Mouse (Mus musculus) midbrain, embryonic 10.5 days (tissue): ENCODE measurements around the gene Lyrm4. TPM values are rescaled to one million over a fixed set of nuclear protein-coding genes. Genes with fewer than 3 reads are reported as not detected.

Source experiments
- DNase-seq: peaks from one replicate; pipeline ENCODE4 v3.0.0-alpha.2; 2017; ENCODE audit warnings: low spot score
- H3K27ac ChIP-seq: fragments of 300-500 bp; sonication (generic); replicated peaks from 2 replicates; pipeline ENCODE4 v1.5.1; 2016; ENCODE audit warnings: mild to moderate bottlenecking
- H3K27me3 ChIP-seq: fragments of 300-500 bp; sonication (generic); 2 replicates; pipeline ENCODE4 v1.6.1; 2016; ENCODE audit warnings: low read depth, mild to moderate bottlenecking; ENCODE audit not compliant: poor library complexity, severe bottlenecking
- H3K36me3 ChIP-seq: fragments of 300-500 bp; sonication (generic); 2 replicates; pipeline ENCODE4 v1.6.1; 2016; ENCODE audit warnings: mild to moderate bottlenecking, moderate library complexity
- H3K4me1 ChIP-seq: fragments of 300-500 bp; sonication (generic); 2 replicates; pipeline ENCODE4 v1.6.1; 2016
- H3K4me3 ChIP-seq: fragments of 300-500 bp; sonication (generic); 2 replicates; pipeline ENCODE4 v1.5.1; 2016; ENCODE audit warnings: mild to moderate bottlenecking, moderate library complexity
- H3K9me3 ChIP-seq: fragments of 300-500 bp; sonication (generic); replicated peaks from 2 replicates; pipeline ENCODE4 v1.6.1; 2016; ENCODE audit warnings: mild to moderate bottlenecking
- WGBS: fragments of 180-500 bp; shearing (Covaris S2); methylation state at CpG from one replicate; pipeline ENCODE4 v1.1.7; 2016; 5-methylcytosine and 5-hydroxymethylcytosine counted together
- polyA plus RNA-seq: library from polyadenylated mRNA; unstranded; fragments of >200 nt; fragmentation: Nextera tagmentation; extraction: Ambion mirVana; gene quantifications from 2 replicates; pipeline ENCODE4 v1.2.1, GENCODE M21; 2016

The Lyrm4 gene
- polyA plus RNA-seq, 1 experiment from 2014 or later = 23.9 TPM

DNA sequence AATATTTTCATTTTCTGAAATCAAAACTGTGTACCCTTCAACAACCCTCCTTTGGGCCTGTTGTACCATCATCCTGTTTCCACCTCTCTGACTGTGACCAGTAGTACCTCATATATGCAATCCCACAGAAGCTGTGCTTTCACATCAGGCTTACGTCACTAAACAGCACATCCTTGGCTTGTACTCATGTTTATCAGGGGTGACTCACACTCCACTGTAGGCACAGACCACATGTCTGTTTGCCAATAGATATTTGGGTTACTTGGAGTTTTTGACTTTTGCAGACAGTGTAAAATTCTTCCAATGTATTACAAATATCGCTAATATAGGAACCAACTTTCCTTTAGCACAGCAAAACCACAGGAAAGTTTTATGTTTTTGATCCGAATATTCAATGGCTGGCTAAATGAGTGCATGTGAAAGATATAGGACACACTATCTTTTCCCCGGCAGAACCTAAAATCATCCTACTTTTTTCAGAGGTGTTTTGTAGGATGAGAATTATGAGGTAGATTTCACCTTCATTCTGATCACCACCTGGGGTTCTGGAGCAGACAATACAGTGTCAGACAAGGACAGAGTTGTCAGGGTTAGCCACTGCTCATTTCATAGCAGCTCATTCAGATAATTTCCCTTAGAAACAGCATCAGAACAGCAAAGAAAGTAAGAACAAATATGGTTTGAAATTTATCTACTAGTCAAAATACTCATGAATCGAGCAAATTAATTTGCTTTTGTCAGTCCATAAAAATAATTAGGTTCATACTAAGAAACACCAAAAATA lies 30.5 kb downstream of the Lyrm4 start:
- H3K27me3 ChIP-seq = no peaks in the 10 kb centered on the region
- no peak overlapping the region for H3K27ac ChIP-seq
- no peak for DNase-seq
- peaks cover 18% of the 10 kb centered on the region for H3K36me3 ChIP-seq
- no peaks in the 10 kb centered on the region for H3K4me1 ChIP-seq
- H3K4me3 ChIP-seq = no peak overlapping the region
- H3K9me3 ChIP-seq = no peaks in the 10 kb centered on the region
- WGBS = 92% methylated on average over 5 of the region's 5 CpGs

DNA sequence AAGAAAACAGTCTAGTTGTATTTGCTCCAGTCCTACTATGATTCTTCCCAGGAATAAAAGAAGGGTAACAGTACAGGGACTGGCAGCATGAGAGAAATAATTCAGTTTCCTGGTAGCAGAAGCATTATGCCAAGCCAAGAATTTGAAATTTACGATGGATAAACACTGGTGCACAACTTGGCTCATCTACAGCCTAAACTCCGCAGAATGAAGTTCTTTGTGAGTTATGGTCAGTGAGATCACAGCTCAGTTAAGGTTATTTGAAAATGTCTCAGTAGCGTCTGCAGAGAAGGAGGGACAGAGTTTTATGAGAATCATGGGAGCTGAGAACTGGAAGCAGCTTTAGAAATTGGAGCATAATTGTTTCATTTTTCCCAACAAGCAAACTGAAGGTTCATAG lies 31.4 kb downstream of the Lyrm4 start:
- 92% methylated on average over 3 of the region's 3 CpGs for WGBS
- Histone ChIP-seq H3K36me3 (peaks cover 17% of the 10 kb centered on the region), H3K4me1 (no peaks in the 10 kb centered on the region), H3K27me3 (no peaks in the 10 kb centered on the region), H3K9me3 (no peaks in the 10 kb centered on the region), H3K4me3 (no peak overlapping the region), H3K27ac (no peak overlapping the region)
- DNase-seq = no peak

DNA sequence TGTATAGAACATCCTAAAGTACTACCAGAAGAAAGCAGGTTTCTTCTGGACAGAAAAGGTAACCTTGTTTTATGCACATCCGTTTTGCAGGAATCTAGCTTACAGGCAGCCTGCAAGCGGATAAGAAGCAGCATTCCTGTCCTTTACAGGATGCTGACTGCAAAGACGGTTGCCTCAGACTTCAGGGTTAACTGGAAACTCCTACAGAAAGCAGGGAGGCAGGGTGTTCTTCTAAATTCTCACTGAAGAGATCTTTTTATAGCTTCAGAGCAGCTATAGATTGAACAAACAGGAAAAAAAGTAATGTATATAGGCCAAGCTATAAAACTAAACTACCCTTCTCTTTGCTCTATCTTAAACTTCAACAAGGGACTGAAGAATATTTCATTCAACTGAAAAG lies 32.6 kb downstream of the Lyrm4 start:
- WGBS = 86% methylated on average over 3 of the region's 3 CpGs
- peaks cover 8% of the 10 kb centered on the region; the same call in 1 of the 2 replicates for H3K36me3 ChIP-seq
- no peak overlapping the region for H3K27ac ChIP-seq
- no peaks in the 10 kb centered on the region for H3K4me1 ChIP-seq
- no peak for DNase-seq
- no peaks in the 10 kb centered on the region for H3K27me3 ChIP-seq
- H3K9me3 ChIP-seq = no peaks in the 10 kb centered on the region
- no peak overlapping the region for H3K4me3 ChIP-seq

DNA sequence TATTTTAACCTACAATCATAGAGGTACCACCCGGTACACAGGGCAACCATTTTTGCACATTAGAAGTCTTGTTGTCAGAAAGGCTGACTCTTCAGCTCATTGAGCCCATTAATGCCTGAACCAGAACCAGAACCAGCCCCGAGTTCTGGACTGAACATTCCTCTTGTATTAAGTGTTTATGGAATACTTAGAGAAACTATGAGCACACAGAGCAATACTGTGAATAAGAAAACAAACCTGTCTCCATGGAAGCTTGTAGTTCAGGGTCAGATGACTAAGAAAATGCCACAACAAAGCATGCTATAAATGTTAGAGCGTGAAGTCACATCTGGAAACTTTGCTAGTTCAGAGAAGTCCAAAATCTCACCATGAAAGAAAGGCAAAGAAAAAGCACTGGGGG lies 35.7 kb downstream of the Lyrm4 start:
- Histone ChIP-seq H3K27ac (no peak overlapping the region), H3K27me3 (no peaks in the 10 kb centered on the region), H3K4me1 (no peaks in the 10 kb centered on the region), H3K4me3 (no peak overlapping the region), H3K9me3 (no peaks in the 10 kb centered on the region), H3K36me3 (peaks cover 2% of the 10 kb centered on the region; the same call in 1 of the 2 replicates)
- DNase-seq = no peak
- 93% methylated on average over 3 of the region's 3 CpGs for WGBS

DNA sequence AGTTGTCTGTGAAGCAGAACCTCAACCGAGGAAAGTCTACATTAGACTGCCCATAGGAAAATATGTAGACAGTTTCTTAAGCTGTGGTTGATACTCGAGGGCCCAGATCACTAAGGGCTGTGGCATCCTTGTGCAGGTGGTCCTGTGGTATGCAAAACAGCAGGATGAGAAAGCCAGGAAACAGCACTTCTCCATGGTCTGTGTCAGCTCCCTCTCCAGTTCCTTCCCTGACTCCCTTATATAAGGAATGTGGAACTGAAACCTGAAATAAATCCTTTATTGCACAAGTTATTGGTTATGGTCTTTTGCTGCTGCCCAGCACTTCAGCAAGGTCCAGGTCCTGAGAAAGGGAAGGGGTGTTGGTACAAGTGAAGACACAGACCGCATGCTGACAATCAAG lies 42.8 kb downstream of the Lyrm4 start:
- H3K27ac ChIP-seq = no peak overlapping the region
- H3K4me1 ChIP-seq = no peaks in the 10 kb centered on the region
- no peak for DNase-seq
- WGBS = 86% methylated on average over 3 of the region's 3 CpGs
- no peaks in the 10 kb centered on the region for H3K27me3 ChIP-seq
- no peak overlapping the region for H3K4me3 ChIP-seq
- H3K36me3 ChIP-seq = no peaks in the 10 kb centered on the region
- H3K9me3 ChIP-seq = no peaks in the 10 kb centered on the region

DNA sequence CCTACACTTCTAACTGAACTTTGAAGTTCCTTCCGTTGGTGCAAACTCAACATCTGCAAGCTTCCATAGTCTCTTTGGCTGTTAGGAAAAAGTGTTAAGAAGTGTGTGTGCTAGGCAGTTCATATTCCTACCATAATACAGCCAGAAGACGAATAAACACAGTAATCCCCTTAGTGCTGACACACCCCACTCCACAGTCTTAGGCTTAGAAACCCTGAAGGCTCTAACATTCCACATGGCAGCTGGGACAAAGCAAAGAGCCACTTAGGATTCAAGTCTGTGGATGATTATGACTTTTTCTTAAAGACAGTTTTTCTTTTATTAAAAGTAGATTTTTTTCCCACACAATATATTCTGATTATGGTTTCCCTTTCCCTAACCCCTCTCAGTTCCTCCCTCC lies 50.6 kb downstream of the Lyrm4 start:
- Histone ChIP-seq H3K4me3 (no peak overlapping the region), H3K4me1 (no peaks in the 10 kb centered on the region), H3K36me3 (no peaks in the 10 kb centered on the region), H3K27ac (no peak overlapping the region), H3K27me3 (no peaks in the 10 kb centered on the region), H3K9me3 (no peaks in the 10 kb centered on the region)
- WGBS = 80% methylated on average over 2 of the region's 2 CpGs
- DNase-seq = no peak

DNA sequence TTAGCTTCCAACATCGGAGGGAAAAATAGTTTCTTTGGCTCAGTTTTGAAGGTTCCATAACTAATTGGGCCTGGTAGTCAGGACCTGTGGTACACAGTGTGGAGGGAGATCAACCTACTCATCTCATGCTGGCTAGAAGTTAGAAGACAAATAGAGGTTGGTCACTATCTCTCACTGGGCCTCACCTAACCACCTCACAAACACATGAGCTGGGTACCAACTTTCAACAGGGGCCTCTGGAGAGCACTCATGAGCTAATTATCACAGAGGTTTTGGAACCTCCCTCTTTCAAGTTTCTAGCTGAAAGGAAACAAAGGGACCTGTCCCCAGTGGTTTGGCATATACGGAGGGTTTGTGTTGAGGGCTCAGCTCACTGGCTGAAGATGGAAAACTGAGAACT lies 59.8 kb downstream of the Lyrm4 start:
- H3K9me3 ChIP-seq = no peaks in the 10 kb centered on the region
- 85% methylated on average over 2 of the region's 2 CpGs for WGBS
- no peak overlapping the region for H3K4me3 ChIP-seq
- no peaks in the 10 kb centered on the region for H3K36me3 ChIP-seq
- H3K4me1 ChIP-seq = peaks cover 6% of the 10 kb centered on the region
- H3K27me3 ChIP-seq = no peaks in the 10 kb centered on the region
- DNase-seq = no peak
- no peak overlapping the region for H3K27ac ChIP-seq

DNA sequence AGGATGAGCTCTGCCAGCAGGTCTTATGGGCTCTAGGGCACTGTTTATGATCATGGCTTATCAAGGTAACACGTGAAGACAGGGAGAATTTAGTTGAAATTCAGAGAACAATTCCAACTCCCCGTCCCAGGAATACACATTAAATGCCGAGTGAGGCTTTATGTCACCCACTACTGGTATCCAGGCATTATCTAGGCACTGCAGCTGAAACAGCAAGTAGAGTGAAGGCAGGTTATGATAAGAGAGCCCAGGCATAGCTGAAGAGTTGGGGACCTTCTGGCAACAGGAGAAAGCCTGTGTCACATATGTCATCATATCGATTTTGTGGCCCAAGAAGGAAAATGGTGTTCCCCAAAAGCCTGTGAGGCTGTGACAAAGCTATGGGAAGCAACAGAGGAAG lies 60.4 kb downstream of the Lyrm4 start:
- Histone ChIP-seq H3K27me3 (no peaks in the 10 kb centered on the region), H3K4me1 (peaks cover 8% of the 10 kb centered on the region), H3K9me3 (no peaks in the 10 kb centered on the region), H3K27ac (no peak overlapping the region), H3K4me3 (no peak overlapping the region), H3K36me3 (no peaks in the 10 kb centered on the region)
- 84% methylated on average over 4 of the region's 4 CpGs for WGBS
- DNase-seq = no peak

DNA sequence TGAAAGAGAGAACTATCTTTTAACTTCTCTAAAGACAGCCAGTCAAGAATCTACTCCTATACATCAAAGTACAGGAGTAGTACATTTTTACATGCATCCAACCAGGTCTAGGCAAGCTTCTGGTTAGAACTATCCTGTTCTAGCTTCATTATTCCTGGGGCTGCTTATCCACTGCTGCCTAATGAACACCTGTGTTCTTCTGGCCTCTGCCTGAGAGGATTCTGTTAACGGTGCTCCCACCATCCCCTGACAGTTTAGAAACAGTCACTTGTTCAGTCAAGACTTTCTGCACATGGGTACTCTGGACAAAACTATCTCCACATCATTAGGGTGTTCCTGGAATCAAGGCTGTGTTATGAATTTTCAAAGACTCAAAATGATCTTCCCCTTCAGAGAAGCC lies 60.8 kb downstream of the Lyrm4 start:
- H3K9me3 ChIP-seq = no peaks in the 10 kb centered on the region
- no peak for DNase-seq
- 89% methylated on average over 1 of the region's 1 CpGs for WGBS
- peaks cover 8% of the 10 kb centered on the region for H3K4me1 ChIP-seq
- no peak overlapping the region for H3K27ac ChIP-seq
- H3K27me3 ChIP-seq = no peaks in the 10 kb centered on the region
- H3K4me3 ChIP-seq = no peak overlapping the region
- H3K36me3 ChIP-seq = no peaks in the 10 kb centered on the region

DNA sequence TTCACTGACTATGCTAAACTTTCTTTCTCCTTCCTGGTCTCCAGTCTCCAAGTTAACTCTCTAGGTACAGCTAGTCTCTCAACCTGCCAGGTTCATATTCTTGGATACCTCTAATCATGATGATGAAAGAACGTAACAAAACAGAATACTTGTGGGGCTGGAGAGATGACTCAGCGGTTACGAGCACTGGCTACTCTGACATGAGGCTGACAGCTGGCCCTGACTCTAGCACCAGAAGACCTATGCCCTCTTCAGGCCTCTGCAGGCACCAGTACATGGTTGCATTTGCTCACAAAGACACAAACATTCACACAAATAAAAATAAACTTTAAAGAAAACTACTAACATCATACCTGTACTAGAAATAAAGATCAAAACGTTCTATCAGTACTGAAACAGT lies 81.8 kb downstream of the Lyrm4 start:
- WGBS = 84% methylated on average over 4 of the region's 4 CpGs
- Histone ChIP-seq H3K27ac (no peak overlapping the region), H3K36me3 (no peaks in the 10 kb centered on the region), H3K27me3 (no peaks in the 10 kb centered on the region), H3K4me1 (no peaks in the 10 kb centered on the region), H3K9me3 (no peaks in the 10 kb centered on the region), H3K4me3 (no peak overlapping the region)
- no peak for DNase-seq

DNA sequence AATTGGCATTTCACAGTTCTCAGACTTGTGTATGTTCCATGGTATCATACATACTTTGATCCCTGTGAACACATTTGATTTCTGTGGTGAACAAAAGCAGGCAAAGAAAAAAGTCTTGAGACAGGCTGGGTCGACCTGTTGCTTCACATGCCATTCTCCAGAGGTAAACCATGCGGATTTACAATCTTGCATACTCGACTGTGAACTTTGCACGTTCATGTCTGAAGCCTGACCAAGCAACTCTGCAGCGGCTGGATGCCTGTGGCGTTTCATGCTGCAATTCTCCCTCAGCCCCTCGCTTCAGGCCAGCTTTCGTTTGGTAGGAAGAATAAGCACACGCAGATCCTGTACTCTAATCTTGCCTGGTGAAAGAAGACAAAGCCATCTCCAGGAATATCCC lies 85.4 kb downstream of the Lyrm4 start:
- Histone ChIP-seq H3K36me3 (no peaks in the 10 kb centered on the region), H3K27me3 (no peaks in the 10 kb centered on the region), H3K27ac (no peak overlapping the region), H3K4me1 (no peaks in the 10 kb centered on the region), H3K4me3 (no peak overlapping the region), H3K9me3 (no peaks in the 10 kb centered on the region)
- WGBS = 86% methylated on average over 9 of the region's 9 CpGs
- DNase-seq = no peak

DNA sequence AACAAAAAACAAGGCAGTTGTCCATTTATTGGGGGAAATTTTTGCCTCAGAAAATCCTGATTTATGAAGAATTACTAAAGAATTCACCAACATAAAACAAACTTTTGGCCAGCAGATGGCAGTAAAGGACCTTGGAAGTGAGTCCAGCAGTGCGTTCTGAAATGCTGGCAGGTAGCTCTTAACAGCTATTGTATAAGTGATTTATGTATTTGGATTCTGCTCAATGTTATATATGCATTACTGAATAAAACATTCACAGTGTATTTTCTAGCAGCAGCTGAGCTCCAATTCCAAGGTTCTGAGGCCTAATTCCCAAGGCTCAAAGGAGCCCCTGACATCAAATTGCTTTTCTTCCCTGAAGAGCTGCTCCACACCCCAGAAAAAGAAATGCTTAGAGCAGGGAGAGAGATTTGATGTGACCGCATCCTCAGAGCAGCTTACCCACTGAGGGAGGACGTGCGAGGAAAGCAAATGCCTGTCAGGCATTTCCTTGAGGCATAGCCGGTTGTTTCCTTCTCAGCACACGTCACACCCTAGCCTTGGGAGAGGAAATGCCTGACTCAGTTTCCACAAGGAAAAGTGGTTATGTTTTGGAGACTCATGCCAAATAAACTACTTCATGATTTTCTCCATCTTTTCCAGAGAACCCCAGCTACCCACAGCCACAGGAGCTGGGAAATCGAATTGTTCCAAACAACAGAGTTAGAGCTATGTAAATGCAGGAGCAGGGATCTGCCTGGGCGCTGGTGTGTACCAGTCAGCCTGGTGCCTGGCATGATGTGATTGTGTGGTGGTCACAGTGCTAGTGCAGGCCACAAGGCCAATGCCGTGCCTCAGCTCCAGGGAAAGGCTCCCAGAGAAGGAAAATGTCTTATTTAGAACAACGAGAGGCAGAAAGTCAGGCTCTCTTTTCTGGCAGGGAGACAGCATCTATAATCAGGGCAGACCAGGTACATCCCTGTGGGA lies 97.7 kb downstream of the Lyrm4 start:
- no peaks in the 10 kb centered on the region for H3K9me3 ChIP-seq
- WGBS = 70% methylated on average over 10 of the region's 10 CpGs

DNA sequence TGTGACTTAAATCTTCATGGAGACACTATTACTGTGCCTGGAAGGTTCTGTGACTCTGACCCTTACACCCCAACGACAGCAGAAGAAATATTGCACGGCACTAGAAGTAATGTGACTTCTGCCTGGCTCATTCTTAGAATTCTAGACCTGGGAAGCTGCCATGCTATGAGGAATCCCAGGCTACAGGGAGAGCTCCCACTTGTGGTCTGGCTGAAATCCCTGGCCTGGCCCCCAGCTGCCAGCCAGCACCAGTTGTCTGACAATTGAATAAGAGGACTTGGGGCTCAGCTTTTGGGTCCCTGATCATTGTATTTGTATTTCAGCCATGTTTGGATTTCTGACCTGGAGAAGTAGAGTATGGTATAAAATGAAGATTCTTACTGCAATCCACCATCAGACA lies 99.3 kb downstream of the Lyrm4 start:
- no peak for DNase-seq
- 82% methylated on average over 2 of the region's 2 CpGs for WGBS
- Histone ChIP-seq H3K27me3 (no peaks in the 10 kb centered on the region), H3K4me3 (no peak overlapping the region), H3K27ac (no peak overlapping the region), H3K9me3 (no peaks in the 10 kb centered on the region), H3K36me3 (no peaks in the 10 kb centered on the region), H3K4me1 (peaks cover 6% of the 10 kb centered on the region; the same call in 1 of the 2 replicates)

More for the DNA sequence above, 97.7 kb downstream of the Lyrm4 start:
- peak; percentile 28 for DNase-seq
- Histone ChIP-seq H3K27me3 (no peaks in the 10 kb centered on the region), H3K4me1 (peaks cover 6% of the 10 kb centered on the region; the same call in 1 of the 2 replicates), H3K27ac (no peak overlapping the region), H3K36me3 (no peaks in the 10 kb centered on the region), H3K4me3 (no peak overlapping the region)
